Mouse (Mus musculus): ENCODE data around the gene Ampd3. TPM values are rescaled to one million over a fixed set of nuclear protein-coding genes. Genes with fewer than 3 reads are reported as not detected.

Gene Ampd3
- polyA plus RNA-seq, 1 experiment from 2014 or later, result 8.5 TPM

- WGBS, result 79% methylated on average over 18 of the region's 18 CpGs
- Histone ChIP-seq H3K4me2 (ENCODE audit: low read length) (no peak overlapping the region), H3K36me3 (ENCODE audit: control insufficient read depth, insufficient read depth) (no peaks in the 10 kb centered on the region), H3K9me3 (ENCODE audit: control insufficient read depth, low read length) (no peaks in the 10 kb centered on the region), H3K4me3 (replicated peaks; ENCODE audit: low read length) (no peak overlapping the region), H3K27ac (ENCODE audit: low read length) (no peak overlapping the region), H3K4me1 (replicated peaks; ENCODE audit: control insufficient read depth, insufficient read depth, low read length) (peaks cover 30% of the 10 kb centered on the region), H3K27me3 (replicated peaks; ENCODE audit: control insufficient read depth, insufficient read depth, low read length) (no peaks in the 10 kb centered on the region), H3K9ac (replicated peaks; ENCODE audit: low read depth, low read length) (no peak overlapping the region)
- ATAC-seq, result no peak
Measured at GRCm38 (mm10) chr7:110777146-110778001, 9.4 kb downstream of the Ampd3 start.

DNA sequence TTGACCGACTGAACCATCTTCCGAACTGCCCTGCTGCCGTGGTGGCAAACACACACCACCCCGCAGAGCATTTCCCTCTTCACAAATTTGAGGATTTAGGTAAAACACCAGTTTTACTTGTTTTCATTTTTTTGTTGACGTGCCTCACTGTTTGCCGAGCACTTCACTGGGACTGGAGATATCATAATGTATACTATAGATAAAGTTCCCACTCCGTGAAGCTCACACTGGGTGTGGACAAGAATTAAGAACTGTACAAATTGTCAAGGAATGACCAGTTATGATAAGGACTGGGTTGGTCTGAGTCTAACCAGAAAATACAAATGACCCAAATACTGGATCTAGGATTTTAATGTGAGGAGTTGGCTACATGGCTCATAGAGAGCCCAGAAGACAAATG lies 10.9 kb downstream of the Ampd3 start:
- no peak overlapping the region for H3K4me2 ChIP-seq (ENCODE audit: low read length)
- 94% methylated on average over 7 of the region's 7 CpGs for WGBS
- H3K4me1 ChIP-seq (replicated peaks; ENCODE audit: control insufficient read depth, insufficient read depth, low read length), result peaks cover 21% of the 10 kb centered on the region
- no peaks in the 10 kb centered on the region for H3K36me3 ChIP-seq (ENCODE audit: control insufficient read depth, insufficient read depth)
- no peaks in the 10 kb centered on the region for H3K9me3 ChIP-seq (ENCODE audit: control insufficient read depth, low read length)
- H3K9ac ChIP-seq (replicated peaks; ENCODE audit: low read depth, low read length), result no peak overlapping the region
- no peak overlapping the region for H3K4me3 ChIP-seq (replicated peaks; ENCODE audit: low read length)
- peak overlapping the region; percentile 42 for H3K27ac ChIP-seq (ENCODE audit: low read length)
- no peaks in the 10 kb centered on the region for H3K27me3 ChIP-seq (replicated peaks; ENCODE audit: control insufficient read depth, insufficient read depth, low read length)
- no peak for ATAC-seq

DNA sequence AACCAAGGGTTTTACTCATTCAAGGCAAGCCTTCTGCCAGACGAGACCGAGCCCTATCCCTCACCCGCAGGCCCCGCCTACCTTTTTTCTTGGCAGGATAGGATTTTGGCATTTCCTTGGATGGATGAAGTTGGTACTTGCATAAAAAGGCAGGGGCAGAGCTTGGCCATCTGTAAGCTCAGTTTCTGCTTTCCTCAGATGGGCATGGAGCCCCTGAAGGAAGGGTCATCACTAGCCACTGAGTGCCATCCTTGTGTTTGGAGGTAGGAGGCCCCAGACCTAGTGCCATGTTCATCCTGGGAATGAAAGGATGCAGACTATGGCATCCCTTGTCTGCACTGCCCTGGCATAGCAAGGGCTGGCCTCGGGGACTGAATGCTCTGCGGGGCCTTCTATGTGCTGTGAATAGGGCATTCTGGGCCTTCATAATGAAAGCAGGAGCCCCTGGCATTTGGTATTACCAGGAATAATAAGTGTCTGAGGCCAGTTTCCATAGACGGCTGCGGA lies 11.7 kb downstream of the Ampd3 start:
- H3K4me2 ChIP-seq (ENCODE audit: low read length), result no peak overlapping the region
- peak; percentile 86 for ATAC-seq
- no peaks in the 10 kb centered on the region for H3K36me3 ChIP-seq (ENCODE audit: control insufficient read depth, insufficient read depth)
- no peaks in the 10 kb centered on the region for H3K27me3 ChIP-seq (replicated peaks; ENCODE audit: control insufficient read depth, insufficient read depth, low read length)
- H3K4me1 ChIP-seq (replicated peaks; ENCODE audit: control insufficient read depth, insufficient read depth, low read length), result peaks cover 17% of the 10 kb centered on the region
- peak overlapping the region; percentile 61 for H3K27ac ChIP-seq (ENCODE audit: low read length)
- H3K4me3 ChIP-seq (replicated peaks; ENCODE audit: low read length), result no peak overlapping the region
- 45% methylated on average over 8 of the region's 8 CpGs for WGBS
- H3K9me3 ChIP-seq (ENCODE audit: control insufficient read depth, low read length), result no peaks in the 10 kb centered on the region
- H3K9ac ChIP-seq (replicated peaks; ENCODE audit: low read depth, low read length), result no peak overlapping the region

DNA sequence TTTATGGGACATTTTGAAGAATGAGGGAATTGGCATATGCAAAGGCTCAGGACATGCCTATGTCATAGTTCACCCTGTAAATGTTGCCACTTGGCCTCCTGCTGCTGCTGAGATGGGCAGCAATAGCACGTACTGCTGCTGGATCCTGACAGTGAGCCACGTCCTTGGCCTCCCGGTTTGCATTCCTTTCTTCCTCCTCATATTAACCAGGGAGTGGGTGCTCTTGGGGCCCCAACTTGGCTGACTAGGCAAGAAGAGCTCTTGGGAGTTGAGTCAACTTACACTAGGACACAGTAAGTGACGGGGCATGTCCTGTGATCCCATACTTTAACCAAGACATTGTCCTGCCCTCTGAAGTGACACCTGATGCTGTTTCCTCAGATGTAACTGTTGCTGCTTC lies 12.5 kb downstream of the Ampd3 start:
- peak overlapping the region; percentile 61 for H3K27ac ChIP-seq (ENCODE audit: low read length)
- no peaks in the 10 kb centered on the region for H3K36me3 ChIP-seq (ENCODE audit: control insufficient read depth, insufficient read depth)
- H3K4me2 ChIP-seq (ENCODE audit: low read length), result no peak overlapping the region
- no peaks in the 10 kb centered on the region for H3K27me3 ChIP-seq (replicated peaks; ENCODE audit: control insufficient read depth, insufficient read depth, low read length)
- H3K9me3 ChIP-seq (ENCODE audit: control insufficient read depth, low read length), result no peaks in the 10 kb centered on the region
- H3K4me3 ChIP-seq (replicated peaks; ENCODE audit: low read length), result no peak overlapping the region
- no peak for ATAC-seq
- 78% methylated on average over 4 of the region's 4 CpGs for WGBS
- no peak overlapping the region for H3K9ac ChIP-seq (replicated peaks; ENCODE audit: low read depth, low read length)
- H3K4me1 ChIP-seq (replicated peaks; ENCODE audit: control insufficient read depth, insufficient read depth, low read length), result peaks cover 17% of the 10 kb centered on the region

- WGBS, result 44% methylated on average over 2 of the region's 2 CpGs
- H3K27me3 ChIP-seq (replicated peaks; ENCODE audit: control insufficient read depth, insufficient read depth, low read length), result no peaks in the 10 kb centered on the region
- H3K9ac ChIP-seq (replicated peaks; ENCODE audit: low read depth, low read length), result no peak overlapping the region
- peaks cover 17% of the 10 kb centered on the region for H3K4me1 ChIP-seq (replicated peaks; ENCODE audit: control insufficient read depth, insufficient read depth, low read length)
- H3K36me3 ChIP-seq (ENCODE audit: control insufficient read depth, insufficient read depth), result no peaks in the 10 kb centered on the region
- no peak overlapping the region for H3K4me2 ChIP-seq (ENCODE audit: low read length)
- no peak overlapping the region for H3K4me3 ChIP-seq (replicated peaks; ENCODE audit: low read length)
- no peaks in the 10 kb centered on the region for H3K9me3 ChIP-seq (ENCODE audit: control insufficient read depth, low read length)
- H3K27ac ChIP-seq (ENCODE audit: low read length), result peak overlapping the region; percentile 25; the same call in 1 of the 2 replicates
- no peak for ATAC-seq
Measured at GRCm38 (mm10) chr7:110781231-110781711, 13.3 kb downstream of the Ampd3 start.

DNA sequence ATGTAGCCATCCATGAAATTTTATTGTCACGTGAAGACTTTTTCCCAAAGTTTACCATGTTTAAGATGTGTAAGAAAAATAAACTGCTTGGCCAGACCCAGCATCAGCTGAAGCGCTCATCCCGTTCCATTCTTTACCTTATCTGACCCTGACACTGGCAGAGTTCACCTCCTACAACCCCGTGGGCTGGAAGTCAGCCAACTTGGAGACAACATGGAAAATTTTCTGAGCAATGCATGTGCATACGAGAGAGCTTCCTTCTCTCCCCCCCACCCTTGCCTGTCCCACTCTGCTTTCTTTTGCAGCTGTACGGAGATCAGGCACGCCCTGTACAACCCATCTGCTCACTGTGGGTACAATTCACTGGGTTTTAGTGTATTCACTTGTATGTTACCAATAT lies 14.1 kb downstream of the Ampd3 start:
- no peak overlapping the region for H3K4me2 ChIP-seq (ENCODE audit: low read length)
- H3K27ac ChIP-seq (ENCODE audit: low read length), result no peak overlapping the region
- no peaks in the 10 kb centered on the region for H3K9me3 ChIP-seq (ENCODE audit: control insufficient read depth, low read length)
- no peaks in the 10 kb centered on the region for H3K27me3 ChIP-seq (replicated peaks; ENCODE audit: control insufficient read depth, insufficient read depth, low read length)
- no peak overlapping the region for H3K9ac ChIP-seq (replicated peaks; ENCODE audit: low read depth, low read length)
- H3K36me3 ChIP-seq (ENCODE audit: control insufficient read depth, insufficient read depth), result no peaks in the 10 kb centered on the region
- ATAC-seq, result no peak
- peaks cover 17% of the 10 kb centered on the region for H3K4me1 ChIP-seq (replicated peaks; ENCODE audit: control insufficient read depth, insufficient read depth, low read length)
- 74% methylated on average over 7 of the region's 7 CpGs for WGBS
- H3K4me3 ChIP-seq (replicated peaks; ENCODE audit: low read length), result no peak overlapping the region

DNA sequence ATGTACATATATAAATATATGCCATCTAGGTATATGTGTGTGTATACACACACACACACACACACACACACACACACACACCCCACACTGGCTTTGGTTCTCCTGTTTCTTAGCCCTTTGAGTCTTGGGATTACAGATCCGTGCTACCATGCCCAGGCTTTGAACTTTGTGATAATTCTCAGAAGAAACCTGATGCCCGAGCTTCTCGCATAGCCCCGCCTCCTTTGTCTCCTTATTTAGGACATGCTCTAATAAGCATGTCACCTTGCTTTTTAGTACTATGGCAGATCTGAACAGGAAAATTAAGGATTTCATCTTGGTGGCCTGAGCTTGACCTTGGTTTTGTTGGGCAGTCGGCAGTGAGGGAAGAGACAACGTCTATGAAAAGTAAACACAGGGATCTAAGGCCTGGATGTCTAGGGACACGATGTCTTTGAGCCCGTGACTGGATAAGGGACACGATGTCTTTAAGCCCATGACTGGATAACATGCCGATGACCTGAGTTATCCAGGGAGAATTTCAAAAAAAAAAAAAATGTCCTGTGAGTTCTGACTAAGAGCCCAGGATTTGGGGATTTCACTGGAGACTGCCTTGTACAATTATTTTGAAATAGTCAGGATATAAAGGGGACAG lies 15.0 kb downstream of the Ampd3 start:
- H3K4me1 ChIP-seq (replicated peaks; ENCODE audit: control insufficient read depth, insufficient read depth, low read length), result peaks cover 17% of the 10 kb centered on the region
- no peaks in the 10 kb centered on the region for H3K27me3 ChIP-seq (replicated peaks; ENCODE audit: control insufficient read depth, insufficient read depth, low read length)
- no peak overlapping the region for H3K4me3 ChIP-seq (replicated peaks; ENCODE audit: low read length)
- no peaks in the 10 kb centered on the region for H3K36me3 ChIP-seq (ENCODE audit: control insufficient read depth, insufficient read depth)
- WGBS, result 45% methylated on average over 10 of the region's 10 CpGs
- no peak overlapping the region for H3K27ac ChIP-seq (ENCODE audit: low read length)
- H3K9ac ChIP-seq (replicated peaks; ENCODE audit: low read depth, low read length), result no peak overlapping the region
- no peak for ATAC-seq
- no peaks in the 10 kb centered on the region for H3K9me3 ChIP-seq (ENCODE audit: control insufficient read depth, low read length)
- no peak overlapping the region for H3K4me2 ChIP-seq (ENCODE audit: low read length)

DNA sequence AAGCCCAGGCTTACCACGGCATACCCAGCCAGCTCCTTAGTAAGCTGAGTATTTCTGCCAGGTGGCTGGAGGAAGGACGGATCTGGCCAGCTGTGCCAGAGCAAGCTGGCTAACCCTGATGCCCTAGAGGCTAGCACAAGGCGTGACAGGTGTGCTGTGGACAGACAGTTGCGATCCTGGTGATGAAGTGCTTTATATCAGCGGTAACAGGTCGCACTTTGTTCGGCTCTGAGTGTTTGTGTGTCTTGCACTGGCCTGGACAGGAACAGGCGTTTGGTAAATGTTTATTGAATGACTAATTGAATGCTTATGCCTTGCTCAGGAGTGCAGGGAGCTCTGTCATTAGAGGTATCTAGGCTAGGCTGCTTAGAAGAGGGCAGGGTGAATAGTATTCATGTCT lies 17.0 kb downstream of the Ampd3 start:
- no peak for ATAC-seq
- 80% methylated on average over 8 of the region's 8 CpGs for WGBS
- H3K4me2 ChIP-seq (ENCODE audit: low read length), result no peak overlapping the region
- no peak overlapping the region for H3K27ac ChIP-seq (ENCODE audit: low read length)
- no peaks in the 10 kb centered on the region for H3K27me3 ChIP-seq (replicated peaks; ENCODE audit: control insufficient read depth, insufficient read depth, low read length)
- no peak overlapping the region for H3K9ac ChIP-seq (replicated peaks; ENCODE audit: low read depth, low read length)
- no peaks in the 10 kb centered on the region for H3K36me3 ChIP-seq (ENCODE audit: control insufficient read depth, insufficient read depth)
- no peaks in the 10 kb centered on the region for H3K9me3 ChIP-seq (ENCODE audit: control insufficient read depth, low read length)
- H3K4me3 ChIP-seq (replicated peaks; ENCODE audit: low read length), result no peak overlapping the region
- H3K4me1 ChIP-seq (replicated peaks; ENCODE audit: control insufficient read depth, insufficient read depth, low read length), result peaks cover 11% of the 10 kb centered on the region

DNA sequence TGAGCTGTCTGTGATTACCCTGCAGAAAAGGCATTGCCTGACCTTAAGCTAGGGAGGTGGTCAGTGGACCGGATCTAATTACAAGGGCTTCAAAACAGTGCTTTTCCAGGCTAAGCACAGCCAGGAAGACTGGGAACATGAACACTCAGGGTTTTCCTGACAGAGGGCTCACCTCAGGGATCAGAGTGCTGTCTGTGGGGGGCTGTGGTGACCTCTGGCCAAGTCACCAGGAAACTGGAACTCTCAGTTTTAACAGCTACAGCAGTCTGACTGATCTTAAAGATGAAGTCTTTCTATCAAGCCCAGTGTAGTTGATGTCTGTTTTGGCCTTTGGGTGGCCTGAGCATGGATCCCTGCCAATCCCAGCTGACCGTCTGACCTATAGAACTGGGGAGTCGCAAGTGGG lies 17.7 kb downstream of the Ampd3 start:
- Histone ChIP-seq H3K9me3 (ENCODE audit: control insufficient read depth, low read length) (no peaks in the 10 kb centered on the region), H3K4me1 (replicated peaks; ENCODE audit: control insufficient read depth, insufficient read depth, low read length) (peaks cover 11% of the 10 kb centered on the region), H3K27me3 (replicated peaks; ENCODE audit: control insufficient read depth, insufficient read depth, low read length) (no peaks in the 10 kb centered on the region), H3K4me3 (replicated peaks; ENCODE audit: low read length) (no peak overlapping the region), H3K9ac (replicated peaks; ENCODE audit: low read depth, low read length) (no peak overlapping the region), H3K4me2 (ENCODE audit: low read length) (no peak overlapping the region), H3K27ac (ENCODE audit: low read length) (no peak overlapping the region), H3K36me3 (ENCODE audit: control insufficient read depth, insufficient read depth) (no peaks in the 10 kb centered on the region)
- 78% methylated on average over 3 of the region's 3 CpGs for WGBS
- ATAC-seq, result no peak
